Mouse (Mus musculus): ENCODE measurements around the gene Nav1.

Nav1 gene

DNA sequence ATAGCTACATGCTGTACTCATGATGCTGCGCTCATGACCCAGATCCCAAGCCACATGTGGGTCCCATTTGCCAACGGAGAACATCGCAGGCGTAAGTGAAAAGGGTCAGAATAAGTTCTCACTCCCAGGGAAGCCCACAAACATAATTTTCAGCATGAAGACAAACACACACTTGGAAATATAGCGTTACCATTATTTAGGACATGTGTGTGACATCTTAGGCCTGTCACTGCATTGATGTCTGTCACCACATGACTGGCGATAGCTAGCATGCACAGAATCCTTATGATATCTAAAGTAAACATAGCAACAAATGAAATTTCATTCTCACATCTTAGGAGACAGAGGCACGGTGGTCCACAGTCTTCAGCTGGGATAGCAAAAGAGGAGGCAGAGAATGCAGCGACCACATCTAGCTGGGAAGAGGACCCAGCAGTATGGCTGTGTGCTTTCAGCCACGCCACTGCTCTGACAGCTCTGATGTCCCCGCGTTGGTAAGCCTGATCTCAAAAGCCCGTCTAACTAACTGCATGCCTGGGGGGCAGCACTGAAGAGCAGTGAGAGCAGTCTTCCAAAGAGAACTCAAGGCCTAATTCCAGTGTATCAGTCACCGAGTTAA is 86.4 kb downstream of the Nav1 start:
- DNase-seq (ENCODE audit: extremely low spot score, low spot score): no peak

DNA sequence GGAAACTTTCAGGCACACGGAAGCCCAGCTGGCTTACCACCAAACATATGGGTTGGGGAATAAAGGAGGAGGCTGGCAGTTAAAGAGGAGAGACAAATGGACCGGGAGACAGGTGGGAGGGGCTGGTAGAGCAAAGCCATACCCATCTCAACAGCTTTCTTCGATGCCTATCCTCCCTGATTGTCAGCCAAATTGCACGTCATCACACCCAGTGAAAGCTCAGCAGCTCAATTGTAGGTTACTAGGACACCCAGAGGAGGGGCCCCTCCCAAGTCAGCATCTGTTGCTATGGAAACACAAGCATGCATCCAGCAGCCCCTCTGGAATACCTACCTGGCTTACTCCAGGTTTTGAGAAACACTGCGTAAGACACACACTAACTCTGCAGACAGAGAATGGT is 88.4 kb downstream of the Nav1 start:
- DNase-seq (ENCODE audit: extremely low spot score, low spot score): no peak

DNA sequence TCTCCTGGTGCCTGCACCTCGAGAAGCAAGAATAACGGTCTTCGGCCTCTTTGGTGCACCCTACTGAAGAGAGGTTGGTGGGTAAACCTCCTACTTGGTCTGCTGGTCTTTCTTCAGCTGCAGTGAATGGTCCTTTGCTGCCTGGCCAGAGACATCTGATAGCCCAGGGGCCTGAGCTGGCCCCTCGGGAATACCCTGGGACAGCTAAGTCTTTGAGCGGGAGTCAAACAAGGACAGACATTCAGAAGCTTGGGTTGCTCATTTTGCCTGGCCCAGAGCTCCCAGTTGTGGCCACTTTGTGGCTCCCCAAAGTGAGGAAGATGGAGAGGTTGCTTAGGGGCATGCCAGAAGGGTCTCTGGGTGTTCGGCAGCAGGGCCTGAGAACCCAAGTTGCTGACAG is 89.6 kb downstream of the Nav1 start:
- no peak for DNase-seq (ENCODE audit: extremely low spot score, low spot score)

DNA sequence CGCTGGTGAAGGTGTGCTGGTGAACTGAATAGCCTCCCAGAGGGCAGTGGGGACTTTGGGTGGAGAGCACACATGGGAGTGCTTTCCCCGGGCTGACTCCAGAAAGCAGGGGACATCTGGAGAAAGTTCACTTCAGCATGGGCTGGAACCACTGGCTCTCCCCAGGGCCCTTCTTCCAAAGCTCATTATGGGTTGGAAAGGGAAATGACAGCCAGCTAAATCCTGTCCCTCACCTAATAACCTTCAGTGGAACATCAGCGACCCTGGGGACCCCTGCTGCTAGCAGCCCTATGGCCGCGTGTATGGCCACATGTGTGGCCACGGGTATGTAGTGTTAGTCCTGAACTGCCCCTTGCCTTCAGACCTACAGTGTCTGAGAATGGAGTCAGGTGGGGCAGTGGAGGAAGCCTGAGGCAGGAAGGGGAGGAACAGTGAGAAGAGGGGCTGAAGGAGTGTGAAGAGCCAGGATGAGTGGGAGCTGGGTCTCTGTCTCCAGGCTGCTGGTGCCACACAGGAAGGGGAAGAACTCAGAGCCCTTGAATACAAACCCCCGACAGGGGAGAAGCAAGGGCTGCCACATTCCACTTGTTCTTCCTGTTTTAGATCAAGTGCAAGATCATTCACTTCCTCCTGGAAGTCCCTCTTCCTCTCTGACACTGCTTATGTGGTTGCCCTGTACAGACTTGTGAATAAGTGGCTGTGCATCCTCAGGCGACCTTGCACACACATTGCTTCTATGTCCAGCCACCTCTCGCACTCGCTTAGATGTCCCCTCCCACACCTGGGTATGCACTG is 90.4 kb downstream of the Nav1 start:
- DNase-seq (ENCODE audit: extremely low spot score, low spot score): no peak

DNA sequence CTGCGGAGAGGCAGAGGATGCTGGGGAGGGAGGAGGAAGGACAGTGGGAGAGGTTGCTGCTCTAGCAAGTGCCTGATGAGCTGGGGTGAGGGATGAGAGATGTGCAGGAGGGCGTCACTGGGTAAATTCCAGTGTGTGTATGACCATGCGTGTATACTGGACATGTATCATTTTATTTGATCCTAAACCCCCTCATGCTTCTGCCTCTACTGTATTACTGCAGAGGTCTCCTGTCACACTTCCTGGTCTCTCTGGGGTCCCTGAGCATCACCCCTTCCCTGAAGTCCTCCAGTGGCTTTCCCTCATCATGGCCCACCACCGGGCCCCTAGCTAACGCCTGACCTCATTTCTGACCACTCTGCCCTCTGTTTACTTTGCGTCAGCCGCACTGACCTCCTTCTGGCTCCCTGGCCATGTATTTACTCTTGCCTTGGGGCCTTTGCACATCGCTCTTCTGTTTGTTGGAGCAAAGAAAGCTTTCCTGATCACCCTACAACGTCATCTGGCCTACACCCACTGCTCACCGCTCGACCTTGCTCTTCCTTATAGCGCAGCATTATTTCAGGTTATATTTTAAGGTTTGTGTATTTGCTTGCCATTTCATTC is 91.4 kb downstream of the Nav1 start:
- DNase-seq (ENCODE audit: extremely low spot score, low spot score): no peak

DNA sequence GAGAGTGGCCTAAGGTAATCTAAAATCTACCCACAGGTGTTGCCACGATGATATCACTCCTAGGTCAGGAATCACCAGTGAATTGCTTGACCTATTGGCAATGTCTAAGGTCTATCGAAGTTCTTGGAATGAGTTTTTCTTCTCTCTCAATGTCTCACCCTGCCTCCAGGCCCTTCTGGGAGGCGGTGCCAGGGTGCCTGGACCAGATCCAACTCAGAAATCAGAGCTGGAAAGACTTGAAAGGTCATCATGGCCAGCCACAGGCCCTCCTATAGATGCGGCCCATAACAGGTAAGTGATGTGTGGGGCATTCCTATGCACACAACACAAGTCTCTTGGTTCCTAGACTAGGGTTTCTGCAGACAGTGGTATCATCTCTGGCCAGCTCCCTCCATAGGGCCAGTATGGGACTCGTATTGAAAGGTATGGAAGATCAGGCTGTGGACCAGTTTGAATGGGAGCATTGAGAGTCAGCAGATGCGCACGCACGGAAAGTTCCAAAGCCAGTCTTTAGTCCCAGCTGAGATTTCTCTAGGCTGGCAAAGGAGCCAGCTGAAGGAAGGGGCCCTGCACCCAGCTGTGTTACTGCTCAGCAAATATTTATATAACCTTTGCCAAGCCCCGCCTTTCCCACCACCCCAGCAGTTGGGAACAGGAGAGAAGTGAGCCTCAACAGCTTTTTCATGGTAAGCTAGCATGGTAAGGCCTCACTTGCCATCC is 92.0 kb downstream of the Nav1 start:
- no peak for DNase-seq (ENCODE audit: extremely low spot score, low spot score)

DNA sequence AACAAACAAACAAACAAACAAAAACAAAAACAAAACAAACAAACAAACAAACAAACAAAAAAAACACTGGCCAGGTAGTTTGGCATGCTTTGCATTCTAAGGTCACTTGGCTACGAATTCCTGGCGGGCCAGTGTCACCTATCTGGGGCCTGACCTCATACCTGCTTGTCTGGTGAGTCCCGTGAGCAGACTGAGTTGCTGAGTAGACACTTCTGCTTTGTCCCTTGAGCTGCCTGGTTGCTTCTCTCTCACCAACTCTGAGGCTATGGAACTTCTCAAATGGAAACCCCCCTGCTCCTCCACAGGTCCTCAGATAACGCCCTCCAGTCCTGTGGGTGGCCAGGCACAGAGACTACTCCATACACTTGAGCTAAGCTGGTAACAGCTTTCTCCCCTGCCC is 93.0 kb downstream of the Nav1 start:
- no peak for DNase-seq (ENCODE audit: extremely low spot score, low spot score)

DNA sequence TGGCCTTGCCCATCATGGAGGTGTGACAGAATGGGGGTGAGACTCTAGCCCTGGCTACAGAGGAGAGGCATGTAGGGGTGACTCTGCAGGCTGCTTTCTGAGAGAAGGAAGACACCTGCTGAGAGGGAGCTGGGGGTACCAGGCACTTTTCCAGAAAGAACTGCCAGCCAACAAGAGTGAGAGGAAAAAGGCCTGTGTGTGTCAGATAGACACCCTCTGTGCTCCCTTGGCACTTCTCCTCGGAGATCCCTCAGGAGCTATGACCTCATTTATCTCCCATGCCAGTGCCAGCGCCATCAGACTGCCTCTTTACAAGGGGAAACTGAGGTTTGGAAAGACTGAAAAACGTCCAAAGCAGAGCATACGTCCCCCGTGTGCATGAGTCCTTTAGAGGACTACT is 93.6 kb downstream of the Nav1 start:
- DNase-seq (ENCODE audit: extremely low spot score, low spot score): no peak

DNA sequence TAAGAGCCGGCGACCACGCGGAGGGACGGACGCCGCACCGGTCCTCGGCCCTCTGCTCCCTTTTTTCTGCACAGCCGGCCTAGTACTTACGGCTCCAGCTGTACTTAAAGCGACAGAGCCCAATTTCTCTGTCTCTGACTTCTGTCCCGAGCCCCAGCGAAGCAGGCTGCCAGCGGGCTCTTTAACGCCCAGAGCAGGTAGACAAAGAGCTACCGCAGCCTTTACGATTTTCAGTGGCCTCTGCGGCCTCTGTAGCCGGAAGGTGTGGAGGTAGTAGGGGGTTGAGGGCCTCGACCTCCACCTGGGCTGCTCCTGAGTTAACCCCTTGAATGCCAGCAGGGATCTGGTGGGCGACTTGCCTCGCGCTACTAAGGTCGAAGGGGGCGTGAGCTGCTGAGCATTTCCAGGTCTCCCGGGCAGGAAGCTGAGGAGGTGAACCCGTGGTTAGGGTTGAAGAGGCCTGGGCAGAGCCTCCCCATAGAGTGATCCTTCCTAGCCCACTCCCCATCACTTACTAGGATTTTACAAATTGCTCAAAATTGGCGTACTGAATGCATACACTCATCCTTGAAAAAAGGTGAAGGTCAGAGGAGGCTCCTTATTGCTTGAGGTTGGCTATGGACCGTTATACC is 96.6 kb downstream of the Nav1 start:
- DNase-seq (ENCODE audit: extremely low spot score, low spot score): peak; percentile 74

DNA sequence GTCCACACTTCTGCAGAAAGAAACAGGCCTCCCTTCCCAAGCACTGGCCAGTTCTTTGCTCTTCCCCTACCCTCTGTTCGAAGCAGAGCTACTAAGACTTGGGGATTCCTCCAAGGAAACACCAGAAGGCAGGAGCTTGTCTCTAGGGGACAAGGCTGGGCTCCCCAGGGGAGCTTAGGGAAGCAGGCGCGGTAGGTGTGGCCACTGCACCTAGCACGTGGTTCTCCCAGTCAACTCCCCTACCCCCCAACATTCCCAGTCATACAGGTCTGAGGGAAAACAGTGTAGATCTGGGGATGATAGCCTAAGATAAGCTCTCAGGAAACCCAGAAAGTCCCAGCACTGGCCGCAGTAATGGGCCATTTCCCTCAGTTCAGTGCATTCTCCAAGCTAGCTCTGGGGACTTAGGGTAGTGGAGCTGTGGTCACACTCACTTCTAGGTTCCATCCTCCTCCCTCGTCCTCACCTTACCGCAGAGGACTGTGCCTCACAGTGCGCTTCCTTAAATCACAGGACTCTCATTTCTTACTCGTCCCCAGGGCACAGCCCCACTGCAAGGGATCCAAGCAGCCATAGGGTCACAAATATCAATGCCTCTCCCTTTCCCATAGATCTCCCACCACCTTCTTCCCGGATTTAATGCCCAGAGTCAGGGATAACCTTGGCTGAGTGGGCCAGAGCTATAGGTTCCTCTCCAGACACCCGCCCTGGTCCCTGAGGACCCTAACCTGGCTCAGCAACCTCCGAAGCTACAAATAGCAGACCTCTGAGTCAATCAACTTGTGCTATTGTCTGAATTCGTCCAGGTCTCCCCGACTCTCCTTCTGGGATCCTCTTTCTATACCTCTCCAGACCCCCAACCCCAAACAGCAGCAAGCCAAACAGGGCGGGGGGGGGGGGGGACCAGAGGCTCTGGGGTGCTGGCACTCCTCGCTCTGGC is 97.7 kb downstream of the Nav1 start:
- DNase-seq (ENCODE audit: extremely low spot score, low spot score): no peak

DNA sequence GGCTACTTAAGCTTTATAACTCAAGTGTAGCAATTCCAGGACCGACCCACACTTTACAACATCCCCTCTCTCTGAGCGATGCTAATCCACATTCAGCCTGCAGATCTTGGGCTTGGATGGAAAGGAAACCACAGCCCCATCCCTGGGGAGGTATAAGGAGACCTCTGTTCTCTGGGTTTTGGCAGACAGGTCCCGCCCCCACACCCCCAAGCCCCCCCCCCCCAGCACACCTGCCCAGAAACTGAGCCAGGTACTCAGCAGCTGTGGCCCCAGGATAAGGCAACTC is 98.8 kb downstream of the Nav1 start:
- DNase-seq (ENCODE audit: extremely low spot score, low spot score): no peak

DNA sequence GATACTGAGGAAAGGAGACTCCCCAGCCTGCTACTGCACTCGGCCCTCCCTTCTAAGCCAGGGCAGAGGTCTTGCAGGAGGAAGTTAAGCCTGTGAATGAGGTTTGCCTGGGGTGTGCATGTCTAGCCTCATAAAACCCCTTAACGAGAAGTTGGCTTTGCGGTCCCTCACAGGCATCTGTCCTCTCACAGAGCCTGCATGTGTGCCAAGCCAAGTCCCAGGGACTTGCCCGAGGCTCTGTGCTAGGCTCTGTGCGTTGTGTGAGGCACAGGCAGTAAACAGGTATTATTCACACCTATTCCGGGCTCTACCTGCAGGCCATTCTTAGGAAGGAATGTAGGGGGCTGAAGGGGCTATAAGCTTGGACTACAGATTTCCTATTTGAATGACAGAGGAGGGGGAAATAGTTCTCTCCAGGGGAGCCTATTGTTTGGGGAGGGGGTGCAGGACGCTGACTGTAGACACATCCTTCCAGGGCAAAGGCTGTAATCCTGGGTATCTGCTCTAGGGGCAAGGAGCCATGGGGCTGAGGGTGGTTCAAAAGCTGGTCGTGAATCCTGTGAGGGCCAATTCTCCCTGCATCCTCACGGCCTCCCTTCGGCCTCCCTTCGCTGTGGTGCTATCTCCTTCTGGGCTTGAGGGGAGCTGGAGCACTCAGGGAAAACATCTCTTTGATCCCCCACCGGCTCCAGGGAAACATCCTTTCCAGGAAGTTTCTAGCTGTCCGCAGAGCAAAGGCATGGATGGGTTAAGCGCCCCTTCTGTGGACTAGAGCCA is 99.3 kb downstream of the Nav1 start:
- no peak for DNase-seq (ENCODE audit: extremely low spot score, low spot score)

DNA sequence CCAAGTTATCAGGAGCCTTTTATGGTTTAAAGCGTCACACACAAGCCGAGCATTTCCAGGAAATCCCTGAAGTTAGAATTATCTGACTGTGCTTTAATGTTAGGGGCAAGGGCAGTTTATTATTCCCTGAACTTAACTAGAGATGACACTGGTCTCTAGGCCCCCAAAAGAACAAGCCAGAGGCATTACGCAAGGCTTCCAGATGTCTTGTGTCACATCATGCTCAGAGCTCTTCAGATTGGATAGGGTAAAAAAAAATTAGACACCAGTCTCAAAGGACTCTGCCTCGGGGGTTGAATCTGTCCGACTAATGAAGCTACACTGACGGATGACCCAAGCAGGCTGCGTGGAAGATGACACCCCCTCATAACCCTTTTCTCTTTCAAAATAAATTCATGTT is 101.6 kb downstream of the Nav1 start:
- no peak for DNase-seq (ENCODE audit: extremely low spot score, low spot score)

DNA sequence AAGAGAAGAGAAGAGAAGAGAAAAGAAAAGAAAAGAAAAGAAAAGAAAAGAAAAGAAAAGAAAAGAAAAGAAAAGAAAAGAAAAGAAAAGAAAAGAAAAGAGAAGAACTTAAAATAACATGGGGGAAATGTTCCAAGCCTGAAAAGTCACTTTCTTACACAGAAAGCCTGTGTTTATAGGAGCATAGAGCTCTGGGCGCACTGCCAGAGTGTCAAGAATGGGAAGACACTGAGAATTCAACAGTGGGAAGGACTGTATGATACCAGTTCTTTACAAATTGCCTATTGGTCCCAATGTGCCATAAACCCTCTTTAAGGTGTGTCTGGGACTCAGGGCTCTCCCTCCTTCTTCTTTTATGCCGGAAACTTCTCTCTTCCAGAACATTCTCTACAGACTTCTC is 103.7 kb downstream of the Nav1 start:
- DNase-seq (ENCODE audit: extremely low spot score, low spot score): no peak

DNA sequence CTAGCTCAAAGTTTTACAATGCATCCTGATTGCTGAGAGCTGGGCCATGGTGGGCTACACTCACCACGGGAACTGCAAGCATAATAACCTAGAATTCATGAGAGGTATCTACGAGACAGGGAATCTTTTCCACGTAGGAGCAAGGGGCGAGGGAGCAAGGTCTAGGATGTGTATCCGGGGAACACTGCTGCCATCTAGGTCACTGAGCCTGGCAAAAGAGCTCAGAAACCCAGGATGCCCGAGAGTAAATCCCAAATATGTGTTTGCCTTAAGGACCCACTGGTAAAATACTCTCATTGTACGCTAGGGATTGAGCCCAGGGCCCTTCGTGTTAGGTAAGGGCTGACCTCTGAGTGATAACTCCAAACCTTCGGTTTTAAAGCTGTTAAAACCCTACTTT is 104.3 kb downstream of the Nav1 start:
- DNase-seq (ENCODE audit: extremely low spot score, low spot score): no peak

DNA sequence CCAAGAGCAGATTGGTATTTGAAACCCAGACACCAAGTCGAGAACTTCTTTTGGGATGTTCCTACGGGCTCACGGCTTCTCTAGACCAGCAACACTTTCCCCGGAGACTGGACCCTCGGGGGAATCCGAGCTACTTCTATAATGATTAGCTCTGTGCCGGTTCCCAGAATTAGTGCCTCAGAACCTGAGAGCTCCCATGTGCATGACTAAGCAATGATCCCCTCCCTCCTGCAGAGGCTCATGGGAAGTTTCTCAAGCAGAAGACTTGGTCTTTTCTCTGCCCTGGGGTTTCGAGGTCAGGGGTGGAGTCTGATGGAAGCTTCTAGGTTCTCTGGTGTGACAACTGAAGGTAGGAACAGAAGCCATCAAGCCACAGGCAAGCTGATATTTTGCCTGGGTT is 105.0 kb downstream of the Nav1 start:
- no peak for DNase-seq (ENCODE audit: extremely low spot score, low spot score)

DNA sequence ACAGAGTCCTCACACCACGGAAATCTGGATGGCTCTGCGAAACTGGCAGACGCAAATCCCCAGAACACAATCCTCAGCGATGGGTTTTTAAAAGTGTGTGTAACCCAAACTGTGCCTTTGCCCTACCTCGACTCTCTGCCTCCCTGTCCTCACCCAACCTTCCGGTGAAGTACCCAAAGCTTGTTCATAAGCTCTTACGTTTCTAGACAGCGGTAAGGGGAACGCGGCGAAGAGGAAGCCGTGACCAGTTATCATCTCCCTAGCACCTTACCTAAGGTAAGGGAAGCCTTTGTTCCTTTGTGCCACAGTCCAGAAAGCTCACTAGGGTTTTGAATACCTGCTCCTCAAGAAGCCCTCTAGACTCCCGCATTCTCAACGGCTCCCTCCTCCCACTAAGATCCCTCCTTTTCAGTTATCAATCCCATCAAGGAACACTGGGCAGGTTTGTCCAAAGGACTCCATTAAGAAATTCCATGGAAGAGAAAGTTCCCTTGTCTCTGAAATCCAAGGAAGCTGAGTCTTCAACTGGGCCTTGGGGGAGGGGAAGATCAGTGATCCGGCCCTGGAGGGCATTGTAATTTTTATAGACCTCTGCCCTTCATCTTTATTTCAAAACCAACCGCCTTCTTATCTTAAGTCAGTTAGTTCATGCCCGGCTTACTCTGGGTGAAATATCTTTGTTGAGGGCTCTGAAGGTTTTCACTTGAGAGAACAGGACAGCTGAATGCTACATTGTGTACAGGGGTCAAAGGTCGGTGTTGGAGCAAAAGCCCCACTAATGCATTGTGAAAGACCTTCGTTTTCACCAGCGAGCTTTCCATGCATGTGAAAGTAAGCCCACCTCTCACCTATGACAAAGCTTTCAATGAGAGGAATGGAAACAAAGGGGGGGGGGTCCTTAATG is 108.4 kb downstream of the Nav1 start:
- DNase-seq (ENCODE audit: extremely low spot score, low spot score): no peak

DNA sequence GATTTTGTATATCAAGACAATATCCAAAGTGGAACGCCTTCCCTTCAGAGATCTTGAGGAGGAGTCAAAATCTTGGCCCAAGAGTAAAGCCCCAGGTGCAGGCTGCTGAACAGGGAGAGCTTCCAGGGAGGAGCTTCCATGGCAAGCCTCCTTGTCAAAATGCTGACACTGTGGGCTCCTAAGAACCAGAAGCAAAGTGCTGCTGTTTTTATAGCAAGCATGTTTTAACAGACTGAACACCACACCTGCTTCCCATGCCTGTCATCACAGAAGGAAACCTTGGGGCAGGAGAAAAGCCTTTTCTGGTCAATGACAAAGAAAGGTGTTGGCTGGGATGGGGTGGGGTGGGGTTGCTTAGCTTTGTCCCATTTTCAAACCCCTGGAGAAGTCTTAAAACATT is 112.0 kb downstream of the Nav1 start:
- no peak for DNase-seq (ENCODE audit: extremely low spot score, low spot score)

DNA sequence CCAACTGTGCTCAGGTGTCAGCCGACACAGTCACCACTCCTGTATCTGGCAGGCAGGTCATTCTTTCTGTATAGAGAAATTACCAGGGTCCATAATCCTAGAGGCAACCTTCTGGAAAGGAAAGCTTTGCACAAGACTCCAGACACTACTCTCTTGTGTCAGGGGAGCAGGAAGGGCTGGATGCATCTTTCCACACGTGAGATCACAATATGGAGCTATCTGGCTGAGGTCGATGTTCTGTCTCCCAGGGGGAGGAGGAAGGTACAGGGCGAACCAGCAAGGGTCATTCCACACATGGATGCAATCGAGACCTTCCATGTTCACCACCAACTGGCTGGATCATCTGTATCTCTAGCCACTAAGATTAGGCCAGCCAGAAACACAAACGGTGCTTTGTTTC is 113.2 kb downstream of the Nav1 start:
- DNase-seq (ENCODE audit: extremely low spot score, low spot score): no peak

Data from neural tube, embryonic 10.5 days (tissue).